Mouse (Mus musculus) kidney, embryonic 15.5 days (tissue): ENCODE data around the gene Trim25. TPM values are rescaled to one million over a fixed set of nuclear protein-coding genes. Genes with fewer than 3 reads are reported as not detected.
A peak's percentile ranks its signal among the peaks of the same experiment; 100 is the strongest.

Experiments used
- ATAC-seq: fragments of 200-750 bp; cut with Nextera tagmentation; replicated peaks from 2 replicates; pipeline ENCODE4 v1.8.0; 2017; ENCODE audit warnings: moderate TSS enrichment; ENCODE audit not compliant: low FRiP score
- H3K27ac ChIP-seq: fragments of 300-500 bp; sonication (generic); 2 replicates; pipeline ENCODE4 v1.5.1; 2015; ENCODE audit warnings: mild to moderate bottlenecking, inconsistent platforms
- H3K27me3 ChIP-seq: fragments of 300-500 bp; sonication (generic); 2 replicates; pipeline ENCODE4 v1.6.1; 2015; ENCODE audit warnings: inconsistent platforms
- H3K36me3 ChIP-seq: fragments of 300-500 bp; sonication (generic); 2 replicates; pipeline ENCODE4 v1.6.1; 2015; ENCODE audit warnings: inconsistent platforms
- H3K4me1 ChIP-seq: fragments of 300-500 bp; sonication (generic); 2 replicates; pipeline ENCODE4 v1.6.1; 2015; ENCODE audit warnings: inconsistent platforms
- H3K4me2 ChIP-seq: fragments of 300-500 bp; sonication (generic); 2 replicates; pipeline ENCODE4 v1.6.1; 2015; ENCODE audit warnings: moderate library complexity, mild to moderate bottlenecking, inconsistent platforms
- H3K4me3 ChIP-seq: fragments of 300-500 bp; sonication (generic); replicated peaks from 2 replicates; pipeline ENCODE4 v1.5.1; 2015; ENCODE audit warnings: mild to moderate bottlenecking, inconsistent platforms
- H3K9ac ChIP-seq: fragments of 300-500 bp; sonication (generic); 2 replicates; pipeline ENCODE4 v1.6.1; 2015; ENCODE audit warnings: mild to moderate bottlenecking, inconsistent platforms
- H3K9me3 ChIP-seq: fragments of 300-500 bp; sonication (generic); replicated peaks from 2 replicates; pipeline ENCODE4 v1.6.1; 2016; ENCODE audit warnings: inconsistent platforms
- WGBS: fragments of 180-500 bp; shearing (Covaris S2); methylation state at CpG from one replicate; pipeline ENCODE4 v1.1.7; 2015; ENCODE audit warnings: mixed read lengths; 5-methylcytosine and 5-hydroxymethylcytosine counted together
- polyA plus RNA-seq: library from polyadenylated mRNA; unstranded; fragments of >200 nt; fragmentation: Nextera tagmentation; extraction: Ambion mirVana; gene quantifications from 2 replicates; pipeline ENCODE4 v1.2.1, GENCODE M21; 2015

Trim25 gene
- polyA plus RNA-seq, 1 experiment from 2014 or later = 16.4 TPM

GRCm38 (mm10) chr11:89055931-89056690 is 56.9 kb downstream of the Trim25 start:
- Histone ChIP-seq H3K4me3 (no peak overlapping the region), H3K9me3 (no peaks in the 10 kb centered on the region), H3K36me3 (peaks cover 33% of the 10 kb centered on the region), H3K9ac (no peak overlapping the region), H3K27ac (no peak overlapping the region), H3K27me3 (no peaks in the 10 kb centered on the region), H3K4me1 (peaks cover 20% of the 10 kb centered on the region), H3K4me2 (no peak overlapping the region)
- WGBS = 83% methylated on average over 13 of the region's 13 CpGs
- ATAC-seq = no peak

GRCm38 (mm10) chr11:89058515-89059270 is 59.5 kb downstream of the Trim25 start:
- H3K4me2 ChIP-seq = peak overlapping the region; percentile 95
- ATAC-seq = no peak
- no peak overlapping the region for H3K27ac ChIP-seq
- H3K9me3 ChIP-seq = no peaks in the 10 kb centered on the region
- H3K9ac ChIP-seq = 0 out of 2 replicates have a peak overlapping the region, but pooled peaks have one; percentile 85
- peaks cover 20% of the 10 kb centered on the region for H3K4me1 ChIP-seq
- H3K4me3 ChIP-seq = peak overlapping the region; percentile 93
- 72% methylated on average over 11 of the region's 11 CpGs for WGBS
- no peaks in the 10 kb centered on the region for H3K27me3 ChIP-seq
- peaks cover 15% of the 10 kb centered on the region for H3K36me3 ChIP-seq

GRCm38 (mm10) chr11:89059919-89060422 is 60.8 kb downstream of the Trim25 start:
- peak overlapping the region; percentile 85 for H3K9ac ChIP-seq
- H3K4me2 ChIP-seq = peak overlapping the region; percentile 95
- H3K9me3 ChIP-seq = no peaks in the 10 kb centered on the region
- H3K36me3 ChIP-seq = peaks cover 3% of the 10 kb centered on the region
- peak overlapping the region; percentile 77 for H3K27ac ChIP-seq
- under 1% methylated on average over 33 of the region's 33 CpGs for WGBS
- H3K27me3 ChIP-seq = no peaks in the 10 kb centered on the region
- H3K4me1 ChIP-seq = peaks cover 20% of the 10 kb centered on the region
- peak; percentile 82 for ATAC-seq
- H3K4me3 ChIP-seq = peak overlapping the region; percentile 93

GRCm38 (mm10) chr11:89060423-89061089 is 61.4 kb downstream of the Trim25 start:
- H3K4me1 ChIP-seq = peaks cover 20% of the 10 kb centered on the region
- no peaks in the 10 kb centered on the region for H3K27me3 ChIP-seq
- H3K4me3 ChIP-seq = peak overlapping the region; percentile 93
- 0 out of 2 replicates have a peak, but pooled peaks cover 3% of the 10 kb centered on the region for H3K36me3 ChIP-seq
- under 1% methylated on average over 63 of the region's 63 CpGs for WGBS
- peak overlapping the region; percentile 95 for H3K4me2 ChIP-seq
- peak; percentile 96 for ATAC-seq
- peak overlapping the region; percentile 85 for H3K9ac ChIP-seq
- peak overlapping the region; percentile 77 for H3K27ac ChIP-seq
- no peaks in the 10 kb centered on the region for H3K9me3 ChIP-seq

- no peak for ATAC-seq
- Histone ChIP-seq H3K27me3 (no peaks in the 10 kb centered on the region), H3K36me3 (no peaks in the 10 kb centered on the region), H3K4me1 (peaks cover 20% of the 10 kb centered on the region), H3K27ac (no peak overlapping the region), H3K4me3 (no peak overlapping the region), H3K4me2 (no peak overlapping the region), H3K9ac (no peak overlapping the region), H3K9me3 (no peaks in the 10 kb centered on the region)
- WGBS = 55% methylated on average over 7 of the region's 7 CpGs
Observed at GRCm38 (mm10) chr11:89061362-89061761, 62.2 kb downstream of the Trim25 start.

GRCm38 (mm10) chr11:89064312-89064711 is 65.1 kb downstream of the Trim25 start:
- peaks cover 15% of the 10 kb centered on the region for H3K4me1 ChIP-seq
- H3K36me3 ChIP-seq = no peaks in the 10 kb centered on the region
- no peak overlapping the region for H3K4me3 ChIP-seq
- no peak for ATAC-seq
- H3K9ac ChIP-seq = no peak overlapping the region
- H3K4me2 ChIP-seq = no peak overlapping the region
- WGBS = 82% methylated on average over 6 of the region's 6 CpGs
- H3K9me3 ChIP-seq = no peaks in the 10 kb centered on the region
- no peak overlapping the region for H3K27ac ChIP-seq
- H3K27me3 ChIP-seq = no peaks in the 10 kb centered on the region

GRCm38 (mm10) chr11:89065297-89065696 is 66.1 kb downstream of the Trim25 start:
- Histone ChIP-seq H3K9ac (no peak overlapping the region), H3K27me3 (no peaks in the 10 kb centered on the region), H3K27ac (no peak overlapping the region), H3K9me3 (no peaks in the 10 kb centered on the region), H3K4me2 (no peak overlapping the region), H3K4me3 (no peak overlapping the region), H3K4me1 (peaks cover 11% of the 10 kb centered on the region; the same call in 1 of the 2 replicates), H3K36me3 (no peaks in the 10 kb centered on the region)
- ATAC-seq = no peak
- 95% methylated on average over 3 of the region's 3 CpGs for WGBS

GRCm38 (mm10) chr11:89066126-89066525 is 67.0 kb downstream of the Trim25 start:
- H3K4me1 ChIP-seq = 0 out of 2 replicates have a peak, but pooled peaks cover 8% of the 10 kb centered on the region
- H3K27ac ChIP-seq = no peak overlapping the region
- no peak overlapping the region for H3K4me3 ChIP-seq
- no peak for ATAC-seq
- WGBS = 75% methylated on average over 6 of the region's 6 CpGs
- H3K9me3 ChIP-seq = no peaks in the 10 kb centered on the region
- no peaks in the 10 kb centered on the region for H3K36me3 ChIP-seq
- H3K9ac ChIP-seq = no peak overlapping the region
- no peaks in the 10 kb centered on the region for H3K27me3 ChIP-seq
- H3K4me2 ChIP-seq = no peak overlapping the region

- Histone ChIP-seq H3K27ac (no peak within 1 kb of the TSS), H3K4me1 (0 out of 2 replicates have a peak, but pooled peaks cover 8% of the 10 kb centered on the region), H3K4me2 (no peak within 1 kb of the TSS), H3K27me3 (no peaks in the 10 kb centered on the region), H3K9me3 (no peaks in the 10 kb centered on the region), H3K36me3 (no peaks in the 10 kb centered on the region), H3K4me3 (no peak within 1 kb of the TSS), H3K9ac (no peak within 1 kb of the TSS)
- ATAC-seq = no peak
- WGBS = 94% methylated on average over 1 of the region's 1 CpGs
Observed at GRCm38 (mm10) chr11:89066750-89067149, 67.6 kb downstream of the Trim25 start, which contains the start of gene Dgke. Gene Dgke (minus strand): TSS chr11:89066850.

GRCm38 (mm10) chr11:89067301-89067822 is 68.2 kb downstream of the Trim25 start:
- Histone ChIP-seq H3K4me2 (no peak overlapping the region), H3K27ac (no peak overlapping the region), H3K4me3 (no peak overlapping the region), H3K9me3 (no peaks in the 10 kb centered on the region), H3K9ac (no peak overlapping the region), H3K36me3 (no peaks in the 10 kb centered on the region), H3K4me1 (0 out of 2 replicates have a peak, but pooled peaks cover 8% of the 10 kb centered on the region), H3K27me3 (no peaks in the 10 kb centered on the region)
- 69% methylated on average over 6 of the region's 6 CpGs for WGBS
- ATAC-seq = no peak

- WGBS = 52% methylated on average over 11 of the region's 11 CpGs
Observed at GRCm38 (mm10) chr11:89067871-89068490, 68.8 kb downstream of the Trim25 start.

More at GRCm38 (mm10) chr11:89067871-89068490, 68.8 kb downstream of the Trim25 start:
- Histone ChIP-seq H3K27me3 (no peaks in the 10 kb centered on the region), H3K9ac (no peak overlapping the region), H3K27ac (no peak overlapping the region), H3K4me2 (no peak overlapping the region), H3K9me3 (no peaks in the 10 kb centered on the region), H3K4me3 (no peak overlapping the region), H3K36me3 (no peaks in the 10 kb centered on the region), H3K4me1 (0 out of 2 replicates have a peak, but pooled peaks cover 8% of the 10 kb centered on the region)
- no peak for ATAC-seq
